Mouse (Mus musculus): Measurements from ENCODE around the gene Tmem210.
"Not testable (repeated sequence)": the region's sequence is repeated elsewhere in the genome, so short reads cannot be mapped to it uniquely, and the experiment has no call there.

Gene Tmem210

DNA sequence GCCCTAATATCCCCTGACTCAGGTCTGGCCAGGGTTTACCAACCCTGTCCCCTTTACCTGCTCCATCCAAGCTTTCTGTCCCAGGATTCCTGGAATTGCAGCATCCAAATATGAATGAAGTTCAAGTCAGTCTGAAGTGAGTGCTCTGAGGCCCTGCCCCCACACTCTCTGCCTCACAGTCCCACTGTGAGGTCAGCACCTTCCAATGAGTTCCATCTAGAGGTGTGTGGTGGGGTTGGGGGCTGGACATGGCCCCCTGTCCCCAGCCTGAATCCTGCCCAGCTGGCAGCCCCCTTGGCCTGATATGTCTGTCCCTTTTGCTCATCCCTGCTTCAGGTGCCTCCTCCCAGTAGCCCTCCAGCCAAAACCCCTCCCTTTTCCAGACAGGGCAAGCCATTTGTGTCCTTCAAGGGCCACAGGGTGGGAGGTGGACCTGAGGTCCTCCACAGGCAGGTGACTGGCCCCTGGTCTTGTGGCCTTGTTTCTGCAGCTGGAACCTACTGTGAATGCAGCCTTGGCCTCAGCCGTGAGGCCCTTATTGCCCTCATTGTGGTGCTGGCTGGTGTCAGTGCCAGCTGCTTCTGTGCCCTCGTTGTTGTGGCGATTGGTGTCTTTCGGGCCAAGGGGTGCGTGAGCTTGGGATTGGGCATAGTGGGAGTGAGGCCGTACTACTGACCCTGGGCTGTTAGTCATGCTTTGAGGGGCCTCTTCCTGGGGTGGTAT, at the start of gene Tmem210:
Gene Tmem210, plus strand, starts transcription at position 219 of the 723 bp plus-strand sequence.
- DNase-seq (ENCODE audit: low read depth), result no peak

DNA sequence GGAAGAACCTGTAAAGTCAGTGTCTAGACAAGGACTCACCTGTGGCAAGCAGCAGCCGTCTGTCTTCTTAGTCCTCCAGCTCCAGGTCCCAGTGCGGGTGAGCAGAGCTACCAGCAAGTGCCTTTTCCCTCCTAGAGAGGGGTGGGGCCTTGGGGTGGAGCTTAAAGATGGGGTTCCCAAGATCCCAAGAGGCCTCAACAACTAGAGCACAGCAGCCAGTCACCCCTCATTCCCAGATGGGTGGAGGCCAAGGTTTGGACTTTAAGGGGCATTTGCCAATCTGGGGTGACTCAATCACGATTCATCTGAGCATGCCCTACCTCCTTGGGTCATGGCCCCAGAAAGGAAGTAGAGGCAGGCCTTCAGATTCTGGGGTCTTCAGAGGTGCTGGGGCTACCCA, 48.2 kb upstream of the Tmem210 start:
- no peak for DNase-seq (ENCODE audit: low read depth)

DNA sequence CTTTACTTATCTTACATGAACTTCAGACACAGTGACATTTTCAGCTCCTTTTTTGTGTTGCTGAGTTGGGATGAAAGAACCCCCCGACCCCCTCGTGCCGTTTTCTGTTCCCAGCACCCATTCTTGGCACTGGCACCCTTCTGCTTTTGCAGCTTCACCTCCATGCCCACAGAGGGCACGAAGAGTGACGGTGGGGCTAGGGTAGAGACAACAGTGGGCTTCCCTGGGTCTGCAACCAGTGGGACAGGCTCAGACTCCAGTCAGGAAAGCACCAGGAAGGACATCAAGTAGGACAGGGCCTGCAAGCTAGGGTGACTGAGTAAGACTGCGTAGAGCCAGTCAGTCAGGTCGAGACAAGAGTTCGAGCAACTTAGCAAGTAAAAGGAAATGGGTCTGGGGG, 47.6 kb upstream of the Tmem210 start:
- DNase-seq (ENCODE audit: low read depth), result no peak

GRCm38 (mm10) chr2:25240723-25241437, 47.1 kb upstream of the Tmem210 start:
- DNase-seq (ENCODE audit: low read depth), result no peak

DNA sequence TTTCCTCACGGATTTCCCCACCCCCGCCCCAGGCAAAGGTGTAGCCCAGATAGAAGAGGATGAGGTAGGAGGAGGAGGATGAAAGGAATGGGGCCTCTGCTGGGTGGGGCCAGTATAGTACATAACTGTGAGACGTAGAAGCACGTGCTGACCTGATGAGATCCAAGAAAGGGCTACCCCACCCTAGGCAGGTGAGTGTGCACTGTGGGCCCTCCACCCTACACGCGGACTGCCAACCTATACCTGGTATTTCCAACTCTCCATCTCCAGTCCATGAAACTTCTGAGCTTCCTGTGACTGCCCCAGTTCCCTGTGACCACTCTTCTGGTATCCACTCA, 46.5 kb upstream of the Tmem210 start:
- no peak for DNase-seq (ENCODE audit: low read depth)

DNA sequence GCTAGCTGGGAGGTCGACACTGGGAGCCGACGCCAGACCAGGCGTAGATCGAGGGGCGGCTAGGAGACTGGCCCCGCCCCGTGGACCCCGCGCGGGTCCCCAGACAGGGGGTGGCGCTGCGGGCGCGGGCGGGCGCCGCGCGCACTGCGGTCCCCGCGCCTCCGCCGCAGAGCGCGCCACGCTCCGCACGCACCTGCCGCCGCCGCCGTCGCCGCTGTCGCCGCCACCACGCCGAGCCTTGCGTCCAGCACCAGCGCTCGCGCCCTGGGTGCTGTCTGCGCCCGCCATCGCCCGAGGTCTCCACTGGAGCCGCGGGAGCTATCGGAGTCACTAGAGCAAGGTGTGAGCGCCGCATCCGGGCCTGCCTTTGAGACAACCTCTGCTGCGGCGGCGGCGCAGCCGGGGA, 45.8 kb upstream of the Tmem210 start, which contains the start of the genes Rnf208 and Cysrt1:
Gene Rnf208, plus strand, starts transcription at position 155 of the 406 bp plus-strand sequence.
Gene Cysrt1, minus strand, starts transcription at position 352 of the 406 bp plus-strand sequence.
- no peak for DNase-seq (ENCODE audit: low read depth)

DNA sequence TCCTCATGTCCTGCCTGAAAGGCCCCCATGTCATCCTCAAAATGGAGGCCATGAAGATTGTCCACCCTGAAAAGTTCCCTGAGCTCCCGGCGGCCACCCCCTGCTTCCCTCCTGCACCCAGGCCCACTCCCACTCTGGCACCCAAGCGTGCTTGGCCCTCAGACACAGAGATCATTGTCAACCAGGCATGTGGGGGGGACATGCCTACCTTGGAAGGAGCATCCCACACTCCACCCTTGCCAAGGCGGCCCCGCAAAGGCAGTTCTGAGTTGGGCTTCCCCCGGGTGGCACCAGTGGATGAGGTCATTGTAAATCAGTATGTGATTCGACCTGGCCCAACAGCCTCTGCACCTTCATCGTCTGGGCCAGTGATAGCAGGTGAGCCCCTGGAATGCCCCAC, 44.6 kb upstream of the Tmem210 start:
- DNase-seq (ENCODE audit: low read depth), result no peak

DNA sequence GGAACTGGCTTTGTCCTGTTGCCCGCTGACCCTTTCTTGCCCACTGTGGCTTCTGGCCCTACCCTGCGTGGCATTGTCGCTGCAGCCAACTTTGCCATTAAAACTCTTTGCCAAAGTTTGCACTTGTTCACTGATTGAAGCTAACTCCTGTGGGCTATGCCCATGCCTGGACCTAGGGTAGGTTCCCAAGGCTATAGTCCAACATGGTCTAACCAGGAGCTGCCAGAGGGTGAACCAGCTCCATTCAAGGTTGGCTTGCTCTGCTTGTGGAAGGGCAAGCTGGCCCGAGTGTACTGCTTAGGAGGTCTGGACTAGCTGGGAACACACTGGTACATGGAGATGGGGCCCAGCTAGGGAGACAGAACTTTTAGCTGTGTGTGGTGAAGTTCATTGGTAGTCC, 43.8 kb upstream of the Tmem210 start:
- DNase-seq (ENCODE audit: low read depth), result no peak

DNA sequence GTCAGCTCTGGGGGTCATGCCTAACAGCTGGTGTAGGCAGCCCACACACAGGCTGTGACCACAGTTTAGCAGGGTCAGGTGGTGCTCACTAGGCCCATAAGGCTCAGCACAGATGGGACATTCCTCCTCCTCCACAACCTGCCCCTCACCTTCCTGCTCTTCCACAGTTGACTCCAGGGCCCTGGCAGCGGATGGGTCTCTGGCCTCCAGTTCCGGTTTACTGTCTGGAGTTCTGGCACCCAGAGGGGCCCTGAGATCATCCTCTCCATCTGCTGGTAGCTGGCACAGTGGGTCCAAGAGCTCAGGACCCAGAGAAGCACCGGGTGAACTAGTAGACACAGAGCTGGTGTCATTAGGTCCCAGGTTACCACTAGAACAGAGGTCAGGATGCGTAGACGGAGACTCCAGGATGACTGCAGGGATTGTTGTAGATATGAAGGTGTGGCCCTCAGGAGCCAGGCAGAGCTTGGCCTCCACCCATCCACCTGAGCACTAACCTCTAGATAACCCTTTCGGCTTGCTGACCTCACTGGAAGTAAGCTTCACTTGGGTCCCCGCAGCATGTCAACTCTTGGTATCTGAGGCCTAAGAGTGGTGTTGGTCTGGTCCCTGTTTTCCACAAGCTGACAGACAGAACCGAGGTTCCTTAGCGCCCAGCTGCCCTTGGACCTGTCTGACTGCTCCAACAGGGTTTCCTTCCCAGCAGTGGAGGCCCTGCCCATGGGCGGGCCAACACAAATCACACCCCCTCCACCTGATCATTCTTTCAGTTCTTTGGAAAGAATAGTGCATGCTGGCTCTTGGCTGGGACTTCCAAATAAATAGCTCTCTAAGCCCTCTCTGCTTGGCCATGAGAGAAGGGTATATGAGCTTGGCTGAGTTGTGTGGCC, 41.5 kb upstream of the Tmem210 start, which contains the start of gene AL732309.1:
Gene AL732309.1, minus strand, starts transcription at position 681 of the 890 bp plus-strand sequence.
- DNase-seq (ENCODE audit: low read depth), result no peak

- DNase-seq (ENCODE audit: low read depth), result no peak
These were observed 35.6 kb upstream of the Tmem210 start for GRCm38 (mm10) chr2:25252331-25252730.

DNA sequence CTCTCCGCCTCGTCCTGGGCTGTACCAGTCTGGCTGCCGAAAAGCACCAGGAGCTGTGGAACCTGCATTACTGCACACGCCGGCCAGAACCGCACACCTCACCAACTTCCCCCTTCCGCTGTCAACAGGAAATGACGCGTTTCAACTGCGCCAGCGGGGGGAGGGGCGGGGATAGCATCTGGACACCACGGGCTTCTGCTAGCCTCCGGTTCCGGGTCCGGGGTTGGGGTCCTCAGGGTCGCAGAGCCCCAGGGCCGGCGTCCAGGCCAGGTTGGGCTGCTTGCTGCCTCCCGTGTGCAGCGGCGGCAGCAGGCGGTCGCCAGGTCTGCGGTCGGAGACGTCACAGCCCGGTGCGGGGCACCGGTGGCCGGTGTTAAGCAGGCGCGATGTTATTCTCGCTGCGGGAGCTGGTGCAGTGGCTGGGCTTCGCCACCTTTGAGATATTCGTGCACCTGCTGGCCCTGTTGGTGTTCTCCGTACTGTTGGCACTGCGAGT, 32.6 kb upstream of the Tmem210 start, which contains the start of gene Tmem203:
Gene Tmem203, plus strand, starts transcription at position 156 of the 496 bp plus-strand sequence.
- peak; percentile 45 for DNase-seq (ENCODE audit: low read depth)

- not testable (repeated sequence) for DNase-seq (ENCODE audit: low read depth)
These were observed 31.4 kb upstream of the Tmem210 start for GRCm38 (mm10) chr2:25256443-25257109.

- not testable (repeated sequence) for DNase-seq (ENCODE audit: low read depth)
These were observed 30.7 kb upstream of the Tmem210 start for GRCm38 (mm10) chr2:25257250-25257649.

DNA sequence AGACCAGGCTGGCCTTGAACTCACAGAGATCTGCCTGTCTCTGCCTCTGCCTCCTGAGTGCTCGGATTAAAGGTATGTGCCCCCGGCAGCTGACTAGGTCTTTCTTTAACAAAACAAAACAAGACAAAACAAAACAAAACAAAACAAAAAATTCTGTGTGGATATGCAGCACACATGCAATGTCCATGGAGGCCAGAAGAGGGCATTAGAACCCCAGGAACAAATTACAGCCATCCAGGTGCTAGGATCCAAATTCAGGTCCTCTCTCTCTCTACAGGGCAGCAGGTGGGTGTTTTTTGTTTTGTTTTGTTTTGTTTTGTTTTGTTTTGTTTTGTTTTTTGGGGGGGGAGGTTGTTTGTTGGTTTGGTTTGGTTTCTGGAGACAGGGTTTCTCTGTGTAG, 29.1 kb upstream of the Tmem210 start:
- no peak for DNase-seq (ENCODE audit: low read depth)

- no peak for DNase-seq (ENCODE audit: low read depth)
These were observed 26.1 kb upstream of the Tmem210 start for GRCm38 (mm10) chr2:25261870-25262269.

DNA sequence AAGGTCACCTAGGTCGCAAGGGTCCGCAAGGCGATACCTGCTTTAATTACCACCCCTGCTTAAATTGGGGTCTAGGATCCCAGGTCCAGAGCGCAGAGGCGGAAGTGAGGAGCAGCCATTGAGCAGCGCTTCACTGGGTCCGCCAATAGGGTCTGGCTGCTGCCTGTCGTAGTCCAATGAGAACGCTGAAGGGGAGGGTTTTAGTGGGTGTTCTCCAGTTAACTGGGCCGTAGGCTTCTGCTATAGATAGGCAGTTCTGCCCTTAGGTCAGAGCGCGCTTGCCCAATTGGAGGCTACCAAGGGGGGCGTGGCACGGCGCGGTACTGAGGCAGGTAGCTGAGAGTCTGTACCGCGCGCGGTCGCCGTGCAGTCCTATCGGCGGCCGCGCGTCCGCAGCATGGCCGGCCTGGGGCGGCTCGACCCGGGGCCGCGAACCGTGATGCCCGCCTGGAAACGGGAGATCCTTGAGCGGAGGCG, 25.6 kb upstream of the Tmem210 start, which contains the start of gene Tprn:
Gene Tprn, plus strand, starts transcription at position 328 of the 477 bp plus-strand sequence.
- peak; percentile 94 for DNase-seq (ENCODE audit: low read depth)

DNA sequence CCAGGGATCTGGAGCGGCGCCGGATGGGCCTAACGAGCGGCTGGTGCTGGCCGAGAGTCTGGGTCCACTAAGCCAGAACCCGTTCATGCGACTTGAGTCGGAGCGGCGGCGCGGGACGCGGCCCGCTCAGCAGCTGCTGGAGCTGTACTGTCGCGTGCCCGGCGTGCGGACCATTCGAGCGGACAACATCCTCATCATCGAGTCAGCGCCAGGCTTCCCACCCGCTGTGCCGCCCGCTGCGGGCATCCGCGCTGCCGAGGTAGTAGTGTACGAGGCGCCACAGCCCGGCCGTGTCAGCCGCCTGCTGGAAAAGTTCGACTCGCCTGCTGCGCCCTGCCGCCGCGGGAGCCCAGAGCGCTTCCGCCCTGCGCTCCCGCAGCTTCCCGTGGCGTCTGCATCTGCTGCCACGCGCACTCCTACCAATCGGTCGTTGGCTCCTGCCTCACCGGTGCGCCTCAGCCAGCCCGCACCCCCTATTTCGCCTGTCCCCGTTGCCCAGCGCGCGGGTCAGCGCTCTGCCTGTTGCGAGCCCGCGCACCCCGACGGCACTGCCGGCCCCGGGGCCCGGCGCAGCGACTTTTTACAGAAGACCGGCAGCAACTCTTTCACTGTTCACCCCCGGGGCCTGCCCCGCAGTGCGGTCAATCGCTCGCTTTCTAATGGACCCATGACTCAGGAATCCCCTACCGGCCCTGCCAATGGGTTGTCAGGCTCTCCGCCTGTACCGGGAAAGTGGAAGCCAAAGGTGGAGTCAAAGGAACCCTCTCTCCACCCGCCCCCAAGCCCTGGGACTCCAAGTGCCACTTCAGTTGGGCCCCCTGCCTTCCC, 24.9 kb upstream of the Tmem210 start:
- no peak for DNase-seq (ENCODE audit: low read depth)

DNA sequence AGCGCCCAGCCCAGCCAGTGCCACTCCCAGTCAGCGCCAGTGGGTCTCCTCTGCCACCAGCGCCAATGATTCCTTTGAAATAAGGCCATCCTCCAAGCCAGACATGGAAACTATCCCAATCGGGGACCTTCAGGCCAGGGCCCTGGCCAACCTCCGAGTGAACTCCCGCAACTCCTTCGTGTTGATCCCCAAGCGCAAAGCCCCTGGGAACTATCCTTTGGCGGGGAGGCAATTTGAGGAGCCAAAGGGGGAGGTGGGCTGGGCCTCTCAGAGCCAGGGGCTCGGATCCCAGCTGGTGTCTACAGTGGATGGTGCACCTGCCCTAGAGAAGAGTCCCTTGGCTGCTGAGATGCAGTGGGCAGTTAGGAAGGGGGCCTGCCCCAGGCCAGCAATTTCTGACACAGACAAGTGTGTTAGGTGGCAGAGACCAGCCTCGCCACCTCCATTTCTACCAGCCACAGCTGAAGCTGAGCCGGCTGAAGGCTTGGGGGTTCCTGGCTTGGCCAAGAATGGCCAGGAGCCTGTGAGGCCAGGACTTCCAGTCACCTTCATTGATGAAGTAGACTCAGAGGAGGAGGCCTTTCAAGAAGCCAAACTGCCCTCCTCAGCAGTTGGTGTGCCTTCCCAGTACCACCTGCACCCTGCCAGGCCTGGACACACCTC, 24.2 kb upstream of the Tmem210 start:
- DNase-seq (ENCODE audit: low read depth), result no peak

- no peak for DNase-seq (ENCODE audit: low read depth)
These were observed 23.7 kb upstream of the Tmem210 start for GRCm38 (mm10) chr2:25264286-25264660.

DNA sequence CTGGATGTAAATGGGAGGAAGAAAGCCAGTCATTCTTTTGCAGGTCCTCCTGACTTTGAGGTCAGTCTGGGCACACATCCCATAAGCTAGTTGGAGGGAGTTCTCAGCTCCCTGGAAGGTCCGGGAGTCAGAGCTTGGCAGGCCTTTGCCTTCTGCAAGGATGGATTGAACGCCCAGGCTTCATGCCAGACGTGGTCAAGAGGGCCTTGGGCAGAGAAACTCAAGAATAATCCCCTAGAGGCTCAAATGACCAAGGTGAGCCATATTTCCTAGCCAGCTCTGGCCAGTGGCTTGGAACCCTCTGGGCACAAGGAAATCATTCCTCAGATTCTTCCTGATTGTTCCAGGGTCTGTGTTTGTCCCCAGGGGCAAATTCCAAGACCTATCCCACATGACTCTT, 23.1 kb upstream of the Tmem210 start:
- DNase-seq (ENCODE audit: low read depth), result peak; percentile 91
